Comparison of ENCODE assay signal across 8 mouse cellular contexts in the genomic region with DNA sequence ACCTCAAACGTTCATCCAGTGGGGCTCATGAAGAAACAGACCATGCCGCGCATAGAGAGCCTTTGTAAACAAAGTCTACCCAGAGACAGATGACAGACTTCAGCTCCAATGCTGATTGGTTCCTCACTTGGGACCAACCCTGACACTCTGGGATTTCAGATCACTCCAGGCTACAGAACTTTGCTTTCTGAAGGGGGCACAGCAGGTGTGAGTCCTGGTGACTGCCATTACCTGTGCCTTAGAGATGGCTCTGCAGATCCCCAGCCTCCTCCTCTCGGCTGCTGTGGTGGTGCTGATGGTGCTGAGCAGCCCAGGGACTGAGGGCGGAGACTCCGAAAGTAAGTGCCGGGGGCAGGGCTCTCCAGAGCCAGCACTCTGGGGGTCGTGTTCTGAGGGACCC. TPM values are rescaled to one million over a fixed set of nuclear protein-coding genes. Genes with fewer than 3 reads are reported as not detected.
A peak's percentile ranks its signal among the peaks of the same experiment; 100 is the strongest.
DNase-seq lines count a peak whose midpoint lies in the region; ATAC-seq and TF ChIP-seq lines count a peak whose summit lies in the region.

No protein-coding gene starts in this region.

- peak overlapping the region; percentile 98 for H3K4me2 ChIP-seq in embryonic facial prominence, embryonic 15.5 days (replicated peaks)
- peak overlapping the region; percentile 97 for H3K4me2 ChIP-seq in heart, embryonic 14.5 days (ENCODE audit: low read length)
- peak overlapping the region; percentile 97 for H3K4me2 ChIP-seq in kidney, postnatal 0 days (ENCODE audit: low read length)

- H3K79me2 ChIP-seq in liver, adult 2 months (ENCODE audit: control insufficient read depth, insufficient read depth, low read length), result no peaks in the 10 kb centered on the region

- 0% methylated on average over 8 of the region's 8 CpGs for WGBS in embryonic facial prominence, embryonic 15.5 days
- 0% methylated on average over 8 of the region's 8 CpGs for WGBS in heart, embryonic 14.5 days
- WGBS in kidney, postnatal 0 days, result 1% methylated on average over 8 of the region's 8 CpGs
- WGBS in liver, adult 2 months, result 1% methylated on average over 8 of the region's 8 CpGs

- peaks cover 25% of the 10 kb centered on the region for H3K27me3 ChIP-seq in embryonic facial prominence, embryonic 15.5 days
- H3K27me3 ChIP-seq in heart, embryonic 14.5 days (ENCODE audit: control insufficient read depth, insufficient read depth, low read length), result peaks cover 16% of the 10 kb centered on the region
- H3K27me3 ChIP-seq in kidney, postnatal 0 days (ENCODE audit: insufficient read depth, low read length), result no peaks in the 10 kb centered on the region
- H3K27me3 ChIP-seq in liver, adult 2 months (ENCODE audit: control insufficient read depth, insufficient read depth, low read length), result peaks cover 12% of the 10 kb centered on the region; the same call in 1 of the 2 replicates
- H3K27me3 ChIP-seq in splenic B cell, adult 2 months (ENCODE audit: control insufficient read depth, insufficient read depth, low read length, poor library complexity, severe bottlenecking), result no peaks in the 10 kb centered on the region

- ATAC-seq in embryonic facial prominence, embryonic 15.5 days (ENCODE audit: insufficient number of reproducible peaks, low FRiP score, low TSS enrichment, low read depth), result peak; percentile 74; the same call in 1 of the 2 replicates
- ATAC-seq in heart, embryonic 14.5 days (ENCODE audit: insufficient number of reproducible peaks, insufficient read depth, low FRiP score, low read depth), result 0 out of 2 replicates have a peak, but pooled peaks have one; percentile 55
- ATAC-seq in kidney, postnatal 0 days (replicated peaks; ENCODE audit: low FRiP score, low read depth), result peak; percentile 75
- ATAC-seq in monocyte, adult 5-6 weeks (replicated peaks; ENCODE audit: insufficient number of reproducible peaks, low FRiP score, low TSS enrichment, poor library complexity, severe bottlenecking), result peak; percentile 64

- H3K9me3 ChIP-seq in embryonic facial prominence, embryonic 15.5 days (replicated peaks), result no peaks in the 10 kb centered on the region
- H3K9me3 ChIP-seq in heart, embryonic 14.5 days (ENCODE audit: control insufficient read depth, low read length), result no peaks in the 10 kb centered on the region
- no peaks in the 10 kb centered on the region for H3K9me3 ChIP-seq in kidney, postnatal 0 days (replicated peaks; ENCODE audit: low read length)

- H3K27ac ChIP-seq in bone marrow macrophage, adult 2 months (ENCODE audit: insufficient read depth, low read depth, low read length), result no peak overlapping the region
- no peak overlapping the region for H3K27ac ChIP-seq in embryonic facial prominence, embryonic 15.5 days (replicated peaks)
- no peak overlapping the region for H3K27ac ChIP-seq in heart, embryonic 14.5 days (replicated peaks in 1 of 2; ENCODE audit: control insufficient read depth in 1 of 2, insufficient read depth in 1 of 2, low read depth in 2 of 2, low read length in 2 of 2)
- H3K27ac ChIP-seq in kidney, postnatal 0 days, result no peak overlapping the region
- no peak overlapping the region for H3K27ac ChIP-seq in liver, adult 2 months (replicated peaks; ENCODE audit: insufficient read depth, low read depth, low read length)

- H3K4me1 ChIP-seq in bone marrow macrophage, adult 2 months (ENCODE audit: control insufficient read depth, insufficient read depth, low read length), result peaks cover 13% of the 10 kb centered on the region; the same call in 1 of the 2 replicates
- peaks cover 22% of the 10 kb centered on the region for H3K4me1 ChIP-seq in embryonic facial prominence, embryonic 15.5 days
- peaks cover 5 to 12% of the 10 kb centered on the region in 2 experiments; a peak in 3 of 4 replicates for H3K4me1 ChIP-seq in heart, embryonic 14.5 days (ENCODE audit: control insufficient read depth in 2 of 2, insufficient read depth in 2 of 2, low read length in 2 of 2)
- peaks cover 5% of the 10 kb centered on the region; the same call in 1 of the 2 replicates for H3K4me1 ChIP-seq in kidney, postnatal 0 days (replicated peaks; ENCODE audit: insufficient read depth, low read length)
- peaks cover 5% of the 10 kb centered on the region for H3K4me1 ChIP-seq in liver, adult 2 months (ENCODE audit: control insufficient read depth, insufficient read depth, low read length)

- peak; percentile 86 for DNase-seq in CD4-positive helper T cell, adult 2 months (ENCODE audit: low read depth, low spot score)
- peak; percentile 95 for DNase-seq in kidney, postnatal 0 days (ENCODE audit: low spot score)
- peak; percentile 58 for DNase-seq in liver, adult 2 months (ENCODE audit: extremely low read depth, low read depth, low spot score)
- DNase-seq in splenic B cell, adult 2 months (ENCODE audit: low read depth, low spot score), result peak; percentile 100

- TF ChIP-seq CTCF in bone marrow macrophage, adult 2 months (IDR thresholded peaks at IDR 0.05; ENCODE audit: low read depth, low read length), result no peak
- no peak for TF ChIP-seq CTCF in kidney, postnatal 0 days (IDR thresholded peaks at IDR 0.05; ENCODE audit: low read depth)
- TF ChIP-seq CTCF in liver, adult 2 months (IDR thresholded peaks at IDR 0.05; ENCODE audit: low read depth, low read length), result no peak

- H3K36me3 ChIP-seq in embryonic facial prominence, embryonic 15.5 days, result no peaks in the 10 kb centered on the region
- H3K36me3 ChIP-seq in heart, embryonic 14.5 days (ENCODE audit: control insufficient read depth, insufficient read depth, low read length), result no peaks in the 10 kb centered on the region
- no peaks in the 10 kb centered on the region for H3K36me3 ChIP-seq in kidney, postnatal 0 days (ENCODE audit: insufficient read depth, low read length)
- no peaks in the 10 kb centered on the region for H3K36me3 ChIP-seq in liver, adult 2 months (ENCODE audit: control insufficient read depth, insufficient read depth, low read length)
- peaks cover 31% of the 10 kb centered on the region for H3K36me3 ChIP-seq in splenic B cell, adult 2 months (ENCODE audit: control insufficient read depth, insufficient read depth, low read length, poor library complexity, severe bottlenecking)

- peak overlapping the region; percentile 66 for H3K4me3 ChIP-seq in bone marrow macrophage, adult 2 months (ENCODE audit: insufficient read depth, low read length)
- peak overlapping the region; percentile 51 for H3K4me3 ChIP-seq in embryonic facial prominence, embryonic 15.5 days (replicated peaks)
- H3K4me3 ChIP-seq in heart, embryonic 14.5 days (ENCODE audit: control insufficient read depth in 1 of 2, insufficient read depth in 1 of 2, low read depth in 1 of 2, low read length in 2 of 2), result peak overlapping the region; percentile 60 to 62
- H3K4me3 ChIP-seq in kidney, postnatal 0 days (replicated peaks; ENCODE audit: low read depth, low read length), result peak overlapping the region; percentile 54
- H3K4me3 ChIP-seq in liver, adult 2 months (ENCODE audit: insufficient read depth, low read depth, low read length), result peak overlapping the region; percentile 63

- no peak overlapping the region for H3K9ac ChIP-seq in embryonic facial prominence, embryonic 15.5 days
- H3K9ac ChIP-seq in heart, embryonic 14.5 days (ENCODE audit: low read length), result peak overlapping the region; percentile 47
- H3K9ac ChIP-seq in kidney, postnatal 0 days (ENCODE audit: low read depth, low read length), result 0 out of 2 replicates have a peak overlapping the region, but pooled peaks have one; percentile 9
- H3K9ac ChIP-seq in liver, adult 2 months (ENCODE audit: low read depth, low read length), result peak overlapping the region; percentile 46; the same call in 1 of the 2 replicates

- no peak for TF ChIP-seq POLR2A in bone marrow macrophage, adult 2 months (IDR thresholded peaks at IDR 0.05; ENCODE audit: borderline replicate concordance, low read depth, low read length)
- TF ChIP-seq POLR2A in liver, adult 2 months (IDR thresholded peaks at IDR 0.05; ENCODE audit: extremely low read depth, insufficient read depth, low read length), result no peak

RNA-seq across cellular contexts. Expression of a gene that starts 5.6 kb away (rescaled TPM):
- polyA plus RNA-seq in bone marrow macrophage, adult 2 months (2012; ENCODE audit: insufficient read depth, insufficient read length, missing spikeins), result 1,609 and 1,701 TPM in 2 replicates
- 10.8 and 11.7 TPM in 2 replicates for polyA plus RNA-seq in embryonic facial prominence, embryonic 15.5 days (2015; fragmentation: Nextera tagmentation; extraction: Ambion mirVana)
- 7.0 and 10.0 TPM in 2 replicates for polyA plus RNA-seq in heart, embryonic 14.5 days (2014; fragmentation: Nextera tagmentation; extraction: Ambion mirVana)
- 48.2 and 49.7 TPM in 2 replicates for polyA plus RNA-seq in kidney, postnatal 0 days (2015; fragmentation: Nextera tagmentation; extraction: Ambion mirVana)
- 25.2 and 59.5 TPM in 2 replicates for total RNA-seq in liver, adult 2 months (2014; rRNA removed)
- polyA plus RNA-seq in liver, adult 2 months (2012; rRNA removed), result 80.4 and 156 TPM in 2 replicates
- total RNA-seq in monocyte, adult 5-6 weeks (2017), result 588 to 931 TPM (median 911 TPM) in 3 replicates

RNA-seq across cellular contexts. Expression of a gene that starts 24.4 kb away (rescaled TPM):
- polyA plus RNA-seq in bone marrow macrophage, adult 2 months (2012; ENCODE audit: insufficient read depth, insufficient read length, missing spikeins), result 1.9 and 2.0 TPM in 2 replicates
- polyA plus RNA-seq in embryonic facial prominence, embryonic 15.5 days (2015; fragmentation: Nextera tagmentation; extraction: Ambion mirVana), result 0.17 and 0.43 TPM in 2 replicates
- polyA plus RNA-seq in heart, embryonic 14.5 days (2014; fragmentation: Nextera tagmentation; extraction: Ambion mirVana), result not detected in 2 replicates
- 0.11 and 0.18 TPM in 2 replicates for polyA plus RNA-seq in kidney, postnatal 0 days (2015; fragmentation: Nextera tagmentation; extraction: Ambion mirVana)
- total RNA-seq in liver, adult 2 months (2014; rRNA removed), result 1.5 and 1.6 TPM in 2 replicates
- 0.96 and 2.9 TPM in 2 replicates for polyA plus RNA-seq in liver, adult 2 months (2012; rRNA removed)
- 59.1 to 84.6 TPM (median 63.2 TPM) in 3 replicates for total RNA-seq in monocyte, adult 5-6 weeks (2017)

RNA-seq across cellular contexts. Expression of a gene that starts 24.6 kb away (rescaled TPM):
- 2,467 and 2,568 TPM in 2 replicates for polyA plus RNA-seq in bone marrow macrophage, adult 2 months (2012; ENCODE audit: insufficient read depth, insufficient read length, missing spikeins)
- polyA plus RNA-seq in embryonic facial prominence, embryonic 15.5 days (2015; fragmentation: Nextera tagmentation; extraction: Ambion mirVana), result 2.7 and 4.6 TPM in 2 replicates
- 1.2 and 2.5 TPM in 2 replicates for polyA plus RNA-seq in heart, embryonic 14.5 days (2014; fragmentation: Nextera tagmentation; extraction: Ambion mirVana)
- polyA plus RNA-seq in kidney, postnatal 0 days (2015; fragmentation: Nextera tagmentation; extraction: Ambion mirVana), result 5.9 and 6.0 TPM in 2 replicates
- 32.8 and 58.4 TPM in 2 replicates for total RNA-seq in liver, adult 2 months (2014; rRNA removed)
- 42.8 and 78.0 TPM in 2 replicates for polyA plus RNA-seq in liver, adult 2 months (2012; rRNA removed)
- total RNA-seq in monocyte, adult 5-6 weeks (2017), result 387 to 602 TPM (median 587 TPM) in 3 replicates

RNA-seq across cellular contexts. Expression of a gene that starts 42.6 kb away (rescaled TPM):
- polyA plus RNA-seq in bone marrow macrophage, adult 2 months (2012; ENCODE audit: insufficient read depth, insufficient read length, missing spikeins), result 1,267 and 1,387 TPM in 2 replicates
- 3.6 and 5.0 TPM in 2 replicates for polyA plus RNA-seq in embryonic facial prominence, embryonic 15.5 days (2015; fragmentation: Nextera tagmentation; extraction: Ambion mirVana)
- polyA plus RNA-seq in heart, embryonic 14.5 days (2014; fragmentation: Nextera tagmentation; extraction: Ambion mirVana), result 2.6 and 3.0 TPM in 2 replicates
- polyA plus RNA-seq in kidney, postnatal 0 days (2015; fragmentation: Nextera tagmentation; extraction: Ambion mirVana), result 13.6 and 14.3 TPM in 2 replicates
- total RNA-seq in liver, adult 2 months (2014; rRNA removed), result 18.5 and 38.0 TPM in 2 replicates
- 23.3 and 39.5 TPM in 2 replicates for polyA plus RNA-seq in liver, adult 2 months (2012; rRNA removed)
- total RNA-seq in monocyte, adult 5-6 weeks (2017), result 415 to 638 TPM (median 573 TPM) in 3 replicates

RNA-seq across cellular contexts. Expression of a gene that starts 59.7 kb away (rescaled TPM):
- 51.8 and 56.6 TPM in 2 replicates for polyA plus RNA-seq in bone marrow macrophage, adult 2 months (2012; ENCODE audit: insufficient read depth, insufficient read length, missing spikeins)
- 6.4 and 7.5 TPM in 2 replicates for polyA plus RNA-seq in embryonic facial prominence, embryonic 15.5 days (2015; fragmentation: Nextera tagmentation; extraction: Ambion mirVana)
- 2.1 and 2.8 TPM in 2 replicates for polyA plus RNA-seq in heart, embryonic 14.5 days (2014; fragmentation: Nextera tagmentation; extraction: Ambion mirVana)
- 8.8 TPM in 2 replicates for polyA plus RNA-seq in kidney, postnatal 0 days (2015; fragmentation: Nextera tagmentation; extraction: Ambion mirVana)
- total RNA-seq in liver, adult 2 months (2014; rRNA removed), result 14.4 and 15.2 TPM in 2 replicates
- polyA plus RNA-seq in liver, adult 2 months (2012; rRNA removed), result 18.4 and 24.6 TPM in 2 replicates
- 87.6 to 119 TPM (median 96.6 TPM) in 3 replicates for total RNA-seq in monocyte, adult 5-6 weeks (2017)

Comparison
In these comparisons a context has a peak if more than half of its experiments do, and no peak if none do; other contexts are left out.
1. RNA of a gene that starts 5.6 kb away (polyA plus RNA-seq): 1,609 to 1,701 TPM in bone marrow macrophage, adult 2 months; 80.4 to 156 TPM in liver, adult 2 months, 48.2 to 49.7 TPM in kidney, postnatal 0 days, 10.8 to 11.7 TPM in embryonic facial prominence, embryonic 15.5 days and 7.0 to 10.0 TPM in heart, embryonic 14.5 days; every median in the first group is over 10 times any median in the second.
2. RNA of a gene that starts 24.6 kb away (polyA plus RNA-seq): 2,467 to 2,568 TPM in bone marrow macrophage, adult 2 months; 42.8 to 78.0 TPM in liver, adult 2 months, 5.9 to 6.0 TPM in kidney, postnatal 0 days, 2.7 to 4.6 TPM in embryonic facial prominence, embryonic 15.5 days and 1.2 to 2.5 TPM in heart, embryonic 14.5 days; every median in the first group is over 10 times any median in the second.
3. Peak in every context shown above with its lines, with median percentiles within 50 percentile points of each other: DNase-seq, H3K4me3 ChIP-seq, ATAC-seq and H3K4me2 ChIP-seq.